In the genomic region with DNA sequence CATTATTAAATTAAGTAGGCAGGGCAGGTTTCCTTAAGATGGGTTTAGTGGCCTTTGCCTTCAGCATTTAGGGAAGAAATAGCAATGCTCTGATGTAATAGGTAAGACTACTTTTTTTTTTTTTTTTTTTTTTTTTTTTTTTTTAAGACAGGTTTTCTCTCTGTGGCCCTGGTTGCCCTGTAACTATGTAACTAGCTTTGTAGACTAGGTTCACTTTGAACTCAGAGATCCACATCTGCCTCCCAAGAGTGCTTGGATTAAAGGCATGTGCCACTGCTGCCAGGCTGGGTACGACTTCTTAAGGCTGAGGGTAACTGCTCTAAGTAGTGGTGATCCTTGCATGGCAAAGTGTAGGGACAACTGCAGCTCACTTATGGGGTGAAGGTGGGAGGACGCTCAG, we compare ENCODE assay signal across 24 mouse cellular contexts. TPM values are rescaled to one million over a fixed set of nuclear protein-coding genes. Genes with fewer than 3 reads are reported as not detected.
A peak's percentile ranks its signal among the peaks of the same experiment; 100 is the strongest.
DNase-seq lines count a peak whose midpoint lies in the region; ATAC-seq lines count a peak whose summit lies in the region.
"Had no signal": no experiment of that assay in that cellular context is flagged by ENCODE, and none has a peak within 500 bp of the region (broad histone marks: within the 10 kb centered on the region; RNA-seq: fewer than 3 reads in every experiment).

No protein-coding gene starts in this region.

- no peak for ATAC-seq in megakaryocyte, adult 5-6 weeks (ENCODE audit: poor library complexity, severe bottlenecking)
- ATAC-seq: CD4-positive, CD25-positive, alpha-beta regulatory T cell, adult 4 months; hindbrain, postnatal 0 days; intestine, embryonic 16.5 days; liver, postnatal 0 days; lung, postnatal 0 days had no signal

- H3K27me3 ChIP-seq in megakaryocyte, embryonic 14.5 days (replicated peaks): no peaks in the 10 kb centered on the region
- H3K27me3 ChIP-seq: heart, embryonic 13.5 days; midbrain, embryonic 12.5 days had no signal

- peaks cover 82% of the 10 kb centered on the region for H3K4me1 ChIP-seq in megakaryocyte, embryonic 14.5 days

- no peaks in the 10 kb centered on the region for H3K9me3 ChIP-seq in megakaryocyte, embryonic 14.5 days
- H3K9me3 ChIP-seq: G1E; heart, embryonic 13.5 days; midbrain, embryonic 12.5 days had no signal

- H3K4me3 ChIP-seq in megakaryocyte, embryonic 14.5 days (replicated peaks): peak overlapping the region; percentile 50
- H3K4me3 ChIP-seq: heart, embryonic 13.5 days; midbrain, embryonic 12.5 days had no signal

- peak; percentile 59 for DNase-seq in kidney, adult 9 months
- no peak for DNase-seq in kidney, adult 8-10 months
- DNase-seq in kidney, postnatal 14 days: peak; percentile 21
- no peak for DNase-seq in c-Kit-positive CD71-positive TER-119-positive erythroid progenitor cells, embryonic 14.5 days (ENCODE audit: low spot score)
- DNase-seq in ovary, postnatal 10 days (ENCODE audit: low spot score): no peak
- DNase-seq: adrenal gland, postnatal 10 days; cerebellum, adult 8-10 months; gastrocnemius, postnatal 25 days; heart, adult 18-20 months; heart, postnatal 14 days; liver; liver, postnatal 0 days; retina, postnatal 1 day; right cerebral cortex, postnatal 25 days; spleen, adult 18-20 months had no signal

- H3K36me3 ChIP-seq in megakaryocyte, embryonic 14.5 days (replicated peaks; ENCODE audit: low read length): peaks cover 31% of the 10 kb centered on the region
- H3K36me3 ChIP-seq: heart, embryonic 13.5 days; midbrain, embryonic 12.5 days had no signal

RNA-seq across cellular contexts. Expression of a gene that starts 2.5 kb away (rescaled TPM):
- 2.9 TPM in 1 of 2 replicates, not detected in the other for polyA plus RNA-seq in megakaryocyte, embryonic 14.5 days (2012; ENCODE audit: insufficient read depth, low replicate concordance)
- 82.9 and 92.0 TPM in 2 replicates for total RNA-seq in megakaryocyte, adult 5-6 weeks (2015)
- 81.7 and 82.2 TPM in 2 replicates for total RNA-seq in megakaryocyte, adult 5-6 weeks (2017)

Comparison
In these comparisons a context has a peak if more than half of its experiments do, and no peak if none do; other contexts are left out.
1. DNase-seq: peak in kidney, adult 9 months (single experiment) and kidney, postnatal 14 days (single experiment); none in kidney, adult 8-10 months (0 of 2), c-Kit-positive CD71-positive TER-119-positive erythroid progenitor cells, embryonic 14.5 days (single experiment) and ovary, postnatal 10 days (single experiment).